Mouse (Mus musculus) cortical plate, adult 2 months (tissue): Measurements from ENCODE around the gene Hmgn2. TPM values are rescaled to one million over a fixed set of nuclear protein-coding genes. Genes with fewer than 3 reads are reported as not detected.
A peak's percentile ranks its signal among the peaks of the same experiment; 100 is the strongest.

Experiments
- H3K27ac ChIP-seq: fragments of 200-500 bp; 2 replicates; pipeline ENCODE4 v1.5.1; 2012; ENCODE audit warnings: low read length, control low read depth, inconsistent platforms; ENCODE audit not compliant: insufficient read depth
- H3K4me1 ChIP-seq: fragments of 200-500 bp; 2 replicates; pipeline ENCODE4 v1.6.1; 2011; ENCODE audit warnings: low read length; ENCODE audit not compliant: control insufficient read depth, insufficient read depth
- H3K4me3 ChIP-seq: fragments of 200-500 bp; 2 replicates; pipeline ENCODE4 v1.5.1; 2011; ENCODE audit warnings: mild to moderate bottlenecking, low read length, control low read depth; ENCODE audit not compliant: insufficient read depth
- CTCF ChIP-seq: fragments of 200-500 bp; IDR thresholded peaks from 2 replicates; pipeline ENCODE4 v1.5.1; 2011; ENCODE audit warnings: mild to moderate bottlenecking, control low read depth, low read length; ENCODE audit not compliant: insufficient read depth; ENCODE audit errors: extremely low read depth
- POLR2A ChIP-seq: fragments of 200-500 bp; IDR thresholded peaks from 2 replicates; pipeline ENCODE4 v1.6.1; 2011; ENCODE audit warnings: mild to moderate bottlenecking, low read length, control low read depth; ENCODE audit not compliant: insufficient read depth; ENCODE audit errors: extremely low read depth
- polyA plus RNA-seq: library from polyadenylated mRNA; depleted of rRNA; stranded (reverse); fragments of >200 nt; gene quantifications from 2 replicates; pipeline ENCODE4 v1.2.3, GENCODE M21; 2012

Gene Hmgn2
- polyA plus RNA-seq, 1 experiment, result 158 TPM

DNA sequence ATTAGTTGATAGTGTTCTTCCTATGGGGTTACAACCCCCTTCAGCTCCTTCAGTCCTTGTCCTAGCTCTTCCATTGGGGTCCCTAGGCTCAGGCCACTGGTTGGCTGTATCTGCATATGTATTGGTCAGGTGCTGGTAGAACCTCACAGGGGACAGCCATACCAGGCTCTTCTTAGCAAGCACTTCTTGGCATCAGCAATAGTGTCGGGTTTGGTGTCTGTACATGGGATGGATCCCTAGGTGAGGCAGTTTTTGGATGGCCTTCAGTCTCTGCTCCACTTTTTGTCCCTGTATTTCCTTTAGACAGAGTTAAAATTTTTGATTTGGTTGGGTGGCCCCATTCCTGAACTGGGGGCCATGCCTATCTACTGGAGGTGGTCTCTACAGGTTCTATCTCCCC is 9.6 kb downstream of the Hmgn2 start:
- TF ChIP-seq CTCF, result no peak
- TF ChIP-seq POLR2A, result no peak
- Histone ChIP-seq H3K4me3 (no peak overlapping the region), H3K27ac (no peak overlapping the region), H3K4me1 (no peaks in the 10 kb centered on the region)

DNA sequence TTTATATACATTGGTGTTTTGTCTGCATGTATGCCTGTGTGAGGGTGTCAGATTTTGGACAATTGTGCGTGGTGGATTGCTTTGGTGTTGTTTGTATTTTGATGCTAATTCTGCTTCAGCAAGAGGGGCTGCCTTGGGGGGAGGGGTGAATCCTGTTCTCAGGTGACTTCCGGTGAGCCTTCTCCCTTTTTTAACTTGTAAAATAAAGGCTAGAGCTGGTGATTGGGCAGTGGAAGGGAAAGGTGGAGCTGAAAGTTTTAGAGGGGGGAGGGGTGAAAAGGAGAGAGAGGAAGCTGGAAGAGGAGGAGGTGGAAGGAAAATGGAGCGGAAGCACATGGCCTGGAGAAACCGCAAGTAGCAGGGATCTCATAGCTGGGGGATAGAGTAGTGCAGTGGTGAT is 12.1 kb downstream of the Hmgn2 start:
- TF ChIP-seq CTCF (no peak), POLR2A (no peak)
- H3K4me3 ChIP-seq, result no peak overlapping the region
- no peak overlapping the region for H3K27ac ChIP-seq
- no peaks in the 10 kb centered on the region for H3K4me1 ChIP-seq

DNA sequence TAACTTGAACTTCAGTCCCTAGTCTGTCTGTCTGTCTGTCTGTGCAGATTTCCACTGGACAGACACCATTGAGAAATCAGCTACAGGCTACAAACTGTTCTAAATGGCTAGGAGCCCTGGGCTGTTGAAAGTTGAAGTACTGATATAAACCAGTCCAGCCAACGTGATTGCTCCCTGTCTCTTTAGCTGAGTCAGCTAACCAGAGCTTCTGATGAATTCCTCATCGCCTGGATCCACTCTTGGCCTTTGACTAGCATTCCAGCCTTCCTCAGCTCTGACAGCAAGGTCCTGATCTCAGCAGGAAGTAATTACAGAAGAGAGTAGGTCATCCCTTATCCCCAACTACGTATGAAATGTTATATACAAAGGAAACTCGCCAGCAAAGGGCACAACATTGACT is 21.7 kb downstream of the Hmgn2 start:
- Histone ChIP-seq H3K4me1 (no peaks in the 10 kb centered on the region), H3K27ac (no peak overlapping the region), H3K4me3 (no peak overlapping the region)
- no peak for TF ChIP-seq POLR2A
- TF ChIP-seq CTCF, result no peak

DNA sequence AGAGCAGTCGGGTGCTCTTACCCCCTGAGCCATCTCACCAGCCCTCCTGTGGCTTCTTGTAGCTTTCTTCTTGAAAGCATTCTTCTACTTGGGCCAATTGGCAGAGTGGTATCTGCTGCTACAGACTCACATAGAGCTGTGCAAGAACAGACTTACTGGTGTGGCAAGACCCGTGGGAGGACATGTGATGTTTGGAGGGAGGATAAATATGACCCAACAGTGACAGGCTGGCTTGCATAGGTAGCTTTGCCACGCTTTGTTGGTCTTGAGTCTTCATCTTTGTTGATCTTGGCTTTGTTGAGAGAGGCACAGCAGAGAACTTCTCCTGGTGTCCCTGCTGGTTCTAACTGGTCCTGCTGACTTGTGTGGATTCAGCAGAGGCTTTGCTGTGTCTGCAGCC is 24.7 kb downstream of the Hmgn2 start:
- no peak overlapping the region for H3K27ac ChIP-seq
- H3K4me3 ChIP-seq, result no peak overlapping the region
- no peaks in the 10 kb centered on the region for H3K4me1 ChIP-seq
- TF ChIP-seq CTCF, result no peak
- no peak for TF ChIP-seq POLR2A

DNA sequence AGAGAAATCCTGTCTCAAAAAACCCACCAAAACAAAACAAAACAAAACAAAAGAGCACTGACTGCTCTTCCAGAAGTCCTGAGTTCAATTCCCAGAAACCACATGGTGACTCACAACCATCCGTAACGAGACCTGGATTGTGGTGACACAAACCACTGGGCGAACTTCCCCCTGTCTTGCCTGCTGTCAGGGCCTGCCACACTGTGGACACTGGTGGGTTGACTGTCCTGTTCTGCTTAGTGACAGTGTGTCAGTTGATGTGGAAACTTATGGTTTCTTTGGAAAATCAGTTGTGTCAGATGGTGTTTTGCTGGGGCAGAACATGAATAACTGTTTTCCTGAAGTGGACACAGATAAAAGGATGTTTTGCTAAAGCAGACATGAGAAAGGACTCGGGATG is 25.8 kb downstream of the Hmgn2 start:
- no peak overlapping the region for H3K4me3 ChIP-seq

DNA sequence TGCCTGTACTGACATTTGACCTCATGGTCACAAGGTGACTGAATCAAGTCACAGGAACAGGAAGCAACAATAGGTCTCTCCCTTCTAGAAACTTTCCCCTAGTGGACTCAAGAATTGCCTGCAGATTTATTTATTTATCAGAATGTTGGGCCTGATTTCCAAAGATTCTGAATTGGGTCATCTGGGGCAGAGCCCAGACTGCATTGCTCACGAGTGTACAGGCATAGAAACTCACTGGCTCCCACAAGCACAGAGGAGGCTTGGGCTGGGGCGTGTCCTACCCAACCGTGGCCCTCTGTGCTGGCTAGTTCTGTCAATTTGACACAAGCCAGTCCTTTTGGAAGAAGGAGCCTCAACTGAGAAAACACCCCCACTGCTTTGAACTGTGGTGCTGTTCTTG is 26.9 kb downstream of the Hmgn2 start:
- TF ChIP-seq POLR2A (no peak), CTCF (no peak)
- H3K4me1 ChIP-seq, result no peaks in the 10 kb centered on the region
- H3K4me3 ChIP-seq, result no peak overlapping the region
- no peak overlapping the region for H3K27ac ChIP-seq

More for the DNA sequence above, 25.8 kb downstream of the Hmgn2 start:
- Histone ChIP-seq H3K27ac (no peak overlapping the region), H3K4me1 (no peaks in the 10 kb centered on the region)
- TF ChIP-seq CTCF (no peak), POLR2A (no peak)

DNA sequence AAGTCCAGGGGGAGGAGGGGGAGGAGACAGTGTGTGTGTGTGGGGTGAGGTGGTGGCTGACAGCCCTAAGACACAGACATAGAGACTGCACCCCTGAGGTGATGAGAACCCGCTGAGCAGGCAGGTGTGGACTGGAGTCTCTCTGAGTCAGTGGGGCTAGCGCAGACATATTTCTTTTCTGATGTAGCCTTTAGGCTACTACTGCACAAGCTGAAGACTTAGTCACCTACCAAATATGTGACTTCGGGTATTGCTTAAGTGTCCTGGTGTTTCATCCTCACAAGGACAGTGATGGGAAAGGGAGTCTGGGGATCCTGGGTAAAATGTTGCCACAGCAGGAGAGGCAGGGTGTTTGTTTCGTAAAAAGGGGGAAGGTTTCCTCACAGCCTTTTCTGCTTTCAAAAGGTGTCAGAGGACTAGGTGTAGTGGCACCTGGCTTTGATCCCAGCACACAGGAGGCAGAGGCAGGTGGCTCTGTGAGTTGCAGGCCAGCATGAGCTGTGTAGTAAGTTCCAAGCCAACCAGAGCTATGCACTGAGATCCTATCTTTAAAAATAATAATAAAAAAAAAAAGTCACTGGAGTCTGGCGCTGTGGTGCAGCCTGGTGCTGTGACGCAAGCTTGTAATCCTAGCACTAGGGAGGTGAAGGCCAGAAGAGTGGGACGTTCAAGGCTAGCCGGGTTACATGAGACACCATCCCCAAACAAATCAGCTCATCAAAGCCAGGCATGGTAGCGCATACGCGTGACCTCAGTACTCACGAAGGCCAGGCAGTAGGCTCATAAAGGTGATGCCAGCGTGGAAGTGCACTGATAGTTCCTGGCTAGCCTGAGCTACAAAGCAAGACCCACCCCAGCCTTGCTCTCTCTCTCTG is 27.8 kb downstream of the Hmgn2 start:
- Histone ChIP-seq H3K4me3 (no peak overlapping the region), H3K4me1 (no peaks in the 10 kb centered on the region), H3K27ac (no peak overlapping the region)
- no peak for TF ChIP-seq CTCF
- TF ChIP-seq POLR2A, result no peak

DNA sequence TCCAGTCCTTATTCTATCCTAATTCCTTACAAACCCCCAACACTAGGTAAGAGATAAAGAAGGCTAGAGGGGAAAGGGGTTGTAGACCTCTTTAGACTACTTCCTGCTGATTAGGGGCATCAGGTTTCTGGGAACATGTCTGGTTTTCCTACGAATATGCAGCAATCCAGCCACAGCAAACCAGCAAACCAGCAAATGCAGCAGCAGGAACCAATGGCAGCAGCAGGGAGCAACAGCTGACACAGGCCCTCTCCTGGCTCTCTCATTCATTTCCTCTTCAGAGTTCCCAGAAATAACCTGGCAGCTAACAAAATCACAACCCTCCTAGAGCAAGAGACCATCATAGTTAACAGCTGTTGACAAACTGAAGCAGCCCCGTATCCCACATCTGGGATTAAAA is 30.4 kb downstream of the Hmgn2 start:
- H3K4me3 ChIP-seq, result no peak overlapping the region
- TF ChIP-seq CTCF, result no peak
- TF ChIP-seq POLR2A, result no peak
- H3K4me1 ChIP-seq, result no peaks in the 10 kb centered on the region
- no peak overlapping the region for H3K27ac ChIP-seq

DNA sequence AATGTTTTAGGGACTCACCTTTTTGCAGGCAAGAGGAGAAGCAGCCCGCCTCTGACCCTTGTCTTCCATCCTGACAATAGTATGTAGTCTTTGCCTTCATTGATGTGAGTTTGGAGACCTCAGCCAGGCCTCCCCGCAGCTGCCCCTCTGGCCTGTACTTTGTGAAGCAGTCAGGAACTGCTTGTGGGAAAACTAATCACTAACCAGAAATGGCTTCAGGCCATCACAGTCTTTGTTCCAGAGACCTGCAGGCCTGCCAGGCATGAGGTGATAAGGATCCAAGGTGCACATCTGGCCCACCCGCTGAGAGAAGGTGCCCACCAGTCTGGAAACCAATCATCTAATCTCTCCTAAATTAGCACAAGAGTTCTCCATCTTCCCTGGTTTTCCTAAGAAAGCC is 36.7 kb downstream of the Hmgn2 start:
- TF ChIP-seq CTCF, result no peak
- TF ChIP-seq POLR2A, result no peak
- H3K4me1 ChIP-seq, result no peaks in the 10 kb centered on the region
- H3K4me3 ChIP-seq, result no peak overlapping the region
- H3K27ac ChIP-seq, result no peak overlapping the region

DNA sequence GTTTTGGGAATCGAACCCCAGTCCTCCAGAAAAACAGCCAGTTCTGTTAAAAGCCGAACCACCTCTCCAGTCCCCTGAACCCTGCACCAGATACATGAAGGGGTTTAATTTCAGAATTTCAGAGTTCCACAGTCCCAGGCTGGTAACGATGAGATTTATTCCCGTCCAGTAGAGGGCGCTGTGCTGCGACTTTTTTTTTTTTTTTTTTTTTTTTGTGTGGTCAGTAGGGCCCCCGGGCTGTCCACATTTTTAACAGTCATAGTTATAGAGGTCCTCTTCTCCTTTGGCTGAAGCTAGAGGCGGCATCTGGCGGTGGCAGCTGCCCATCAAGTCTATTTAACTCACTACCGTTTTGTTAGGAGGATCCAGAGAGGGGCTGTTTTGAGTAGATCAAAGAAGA is 37.1 kb downstream of the Hmgn2 start:
- H3K4me3 ChIP-seq, result no peak overlapping the region
- no peak overlapping the region for H3K27ac ChIP-seq
- H3K4me1 ChIP-seq, result no peaks in the 10 kb centered on the region
- TF ChIP-seq CTCF, result peak; percentile 47; the same call in 1 of the 2 replicates
- TF ChIP-seq POLR2A, result no peak

DNA sequence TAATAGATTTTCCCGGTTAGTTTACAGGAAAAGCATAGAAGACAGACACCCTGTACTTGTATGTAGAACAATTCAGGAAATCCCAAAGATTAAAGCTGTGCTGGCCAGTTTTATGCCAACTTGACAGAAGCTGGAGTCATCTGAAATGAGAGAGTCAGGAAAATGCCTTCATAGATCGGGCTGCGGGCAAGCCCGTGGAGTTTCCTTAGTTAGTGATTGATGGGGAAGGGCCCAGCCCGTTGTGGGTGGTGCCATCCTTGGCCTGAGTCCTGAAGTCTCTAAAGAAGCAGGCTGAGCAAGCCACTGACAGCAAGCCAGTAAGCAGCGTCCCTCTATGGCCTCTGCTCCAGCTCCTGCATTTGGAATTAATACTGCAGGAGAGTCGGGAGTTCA is 39.2 kb downstream of the Hmgn2 start:
- no peak overlapping the region for H3K4me3 ChIP-seq
- no peak overlapping the region for H3K27ac ChIP-seq
- no peak for TF ChIP-seq CTCF
- TF ChIP-seq POLR2A, result no peak
- H3K4me1 ChIP-seq, result no peaks in the 10 kb centered on the region
